Mouse (Mus musculus) C2C12 (cell line): ENCODE results near the gene Slc32a1.

Experiments
- CTCF ChIP-seq: IDR thresholded peaks from one replicate; pipeline ENCODE4 v1.5.1; 2011; ENCODE audit not compliant: control insufficient read depth, insufficient read depth, insufficient read length
- MYOG ChIP-seq: IDR thresholded peaks from one replicate; pipeline ENCODE4 v1.6.1; 2011; ENCODE audit not compliant: control insufficient read depth, insufficient read length; ENCODE audit errors: extremely low read depth

DNA sequence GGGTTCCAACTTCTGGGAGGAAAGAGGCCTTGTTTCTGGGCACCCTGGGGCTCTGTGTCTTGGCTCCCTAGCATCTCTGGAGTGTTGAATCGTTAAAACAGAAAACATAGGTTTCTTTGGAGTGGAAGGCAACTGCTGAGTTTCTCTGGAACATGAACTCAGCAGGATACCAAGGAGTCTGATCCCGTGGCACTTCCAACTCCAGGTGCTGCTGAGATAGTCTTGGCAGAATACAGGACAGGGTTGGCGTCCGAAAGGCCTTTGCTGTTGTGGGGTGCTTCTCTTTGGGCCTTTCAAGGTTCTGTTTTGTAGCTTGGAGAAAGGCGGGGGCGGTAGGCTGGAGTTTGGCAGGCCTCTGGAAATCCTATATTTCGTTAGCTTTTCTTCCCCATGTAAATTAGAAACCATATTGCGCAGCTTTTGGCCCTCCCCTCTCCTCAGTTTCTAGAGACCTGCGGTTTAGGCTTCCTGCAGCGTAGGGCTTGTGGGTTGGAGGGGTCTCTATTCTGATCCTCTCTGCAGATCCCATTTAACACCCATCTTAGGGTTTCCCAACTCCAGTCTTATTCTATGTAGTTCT lies 2.2 kb downstream of the Slc32a1 start:
- TF ChIP-seq CTCF (no peak), MYOG (no peak)
